Mouse (Mus musculus) layer of hippocampus, postnatal 10 days (tissue): Measurements from ENCODE around the gene Mov10. TPM values are rescaled to one million over a fixed set of nuclear protein-coding genes. Genes with fewer than 3 reads are reported as not detected.
A peak's percentile ranks its signal among the peaks of the same experiment; 100 is the strongest.
"Not testable (repeated sequence)": the region's sequence is repeated elsewhere in the genome, so short reads cannot be mapped to it uniquely, and the experiment has no call there.

Source experiments
- DNase-seq, 2 experiments: peaks; one replicate each; pipeline ENCODE4 v3.0.0; 2021; ENCODE audit warnings: low spot score in 2 of 2
- total RNA-seq, 2 experiments: library from RNA; stranded (reverse); gene quantifications; 2 replicates each; pipeline ENCODE4 v1.2.3; 2021

The Mov10 gene
- total RNA-seq, 2 experiments from 2014 or later, result 9.1 to 11.4 TPM

DNA sequence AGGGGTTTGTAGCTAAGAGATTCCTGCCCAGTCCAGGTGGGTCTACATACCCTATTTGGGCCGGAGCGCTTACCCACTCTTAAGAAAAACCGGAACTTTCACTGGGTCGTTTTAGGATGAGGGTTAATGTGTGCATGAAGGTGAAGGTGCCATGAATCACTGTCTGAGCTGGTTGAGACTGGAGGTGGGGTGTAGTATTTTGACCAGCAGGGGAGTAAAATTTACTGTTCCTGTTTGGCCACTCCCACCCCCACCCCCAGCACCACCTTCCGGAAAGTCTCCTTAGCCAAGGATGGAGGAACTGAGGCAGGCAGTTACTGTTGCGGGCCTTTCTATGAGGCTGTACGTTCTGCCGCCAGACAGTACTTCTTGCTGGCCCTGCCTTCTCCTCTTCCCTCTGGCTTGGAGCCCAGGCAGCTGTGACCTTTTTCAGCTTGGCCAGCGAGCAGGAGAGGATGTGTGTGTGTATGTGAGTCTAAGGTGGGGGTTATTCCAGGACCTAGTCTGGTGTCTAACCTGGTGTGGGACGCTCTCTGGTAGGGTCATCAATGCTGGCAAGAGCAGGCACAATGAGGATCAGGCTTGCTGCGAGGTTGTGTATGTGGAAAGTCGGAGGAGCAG lies 36.2 kb downstream of the Mov10 start:
- no peak for DNase-seq

DNA sequence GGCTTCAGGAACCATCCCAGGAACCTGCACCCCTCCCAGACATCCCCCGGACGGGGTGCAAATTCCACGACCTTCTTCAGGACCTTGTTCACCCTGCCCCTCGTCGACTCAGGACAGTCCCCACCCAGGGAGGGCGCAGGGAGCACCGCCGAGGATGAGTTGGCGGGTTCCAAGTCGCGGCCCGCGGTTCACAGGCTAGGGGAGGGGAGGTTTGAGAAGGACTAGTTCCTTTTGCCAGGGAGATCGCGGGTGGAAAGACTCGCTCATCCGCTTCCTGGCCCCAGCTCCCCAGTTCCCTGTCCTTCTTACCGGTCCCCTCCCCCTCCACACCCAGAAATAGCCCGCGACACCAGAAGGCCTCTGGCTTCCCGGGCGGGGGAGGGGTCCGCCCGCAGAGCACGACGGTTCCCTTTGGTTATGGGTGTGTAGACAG lies 36.9 kb downstream of the Mov10 start, which contains the start of gene Fam19a3:
Gene Fam19a3, minus strand, starts transcription at position 370 of the 433 bp plus-strand sequence.
- no peak for DNase-seq

DNA sequence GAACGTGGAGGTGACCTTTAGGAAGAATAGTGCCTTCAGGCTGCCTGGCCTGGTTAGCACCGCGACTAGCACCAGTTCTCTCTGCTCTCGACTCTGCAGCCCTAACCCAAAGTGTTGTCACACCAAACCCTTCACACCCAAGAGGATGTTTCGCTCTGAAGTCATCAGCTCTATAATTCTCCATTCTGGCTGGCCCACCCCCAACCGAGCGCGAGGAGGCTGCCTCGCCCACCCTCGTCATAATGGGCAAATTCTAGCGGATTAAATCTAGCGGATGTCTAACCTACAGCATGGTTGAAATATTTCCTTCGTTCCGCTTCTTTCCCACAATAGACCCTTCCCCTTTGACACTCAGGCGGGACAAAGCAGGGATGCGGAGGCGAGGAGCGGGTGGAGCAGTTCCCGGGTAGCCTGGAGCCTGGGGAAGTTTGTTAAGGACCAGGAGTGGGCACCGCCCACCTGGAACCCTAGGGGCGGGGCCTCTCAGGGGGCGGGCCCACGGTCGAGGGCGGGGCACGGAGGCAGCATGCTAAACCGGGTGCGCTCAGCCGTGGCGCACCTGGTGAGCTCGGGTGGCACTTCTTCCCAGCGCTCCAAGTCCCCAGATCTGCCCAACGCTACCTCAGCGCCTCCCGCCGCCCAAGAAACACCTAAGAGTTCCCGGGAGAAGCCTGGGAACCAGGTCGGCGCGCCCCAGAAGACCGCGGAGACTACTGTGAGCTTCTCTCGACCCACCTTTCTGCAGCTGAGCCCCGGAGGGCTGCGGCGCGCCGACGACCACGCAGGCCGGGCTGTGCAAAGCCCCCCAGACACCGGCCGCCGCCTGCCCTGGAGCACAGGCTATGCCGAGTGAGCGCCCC lies 37.6 kb downstream of the Mov10 start, which contains the start of gene Ppm1j:
Gene Ppm1j, plus strand, starts transcription at position 496 of the 860 bp plus-strand sequence.
- DNase-seq, result peak in 1 of 2 experiments; percentile 35

DNA sequence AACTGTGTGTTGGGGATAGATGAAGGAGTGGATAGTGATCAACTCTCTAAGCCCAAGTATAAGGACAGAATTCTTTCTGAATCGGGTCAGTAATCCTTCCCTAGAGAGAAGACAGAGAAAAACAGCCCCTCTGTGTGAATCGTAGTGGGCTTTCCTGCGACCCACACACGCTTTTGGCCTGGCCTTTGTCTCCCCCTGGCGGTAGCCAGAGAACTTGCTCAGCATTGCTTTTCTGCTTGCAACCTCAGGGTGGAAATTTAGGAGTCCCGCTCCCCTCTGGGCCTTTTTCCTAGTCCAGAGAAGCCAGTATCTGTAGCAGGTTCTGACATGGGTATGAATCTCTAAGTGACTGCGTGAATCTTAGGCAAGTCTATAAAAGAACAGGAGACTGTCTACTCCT lies 38.4 kb downstream of the Mov10 start:
- peak; percentile 81 to 82 for DNase-seq

DNA sequence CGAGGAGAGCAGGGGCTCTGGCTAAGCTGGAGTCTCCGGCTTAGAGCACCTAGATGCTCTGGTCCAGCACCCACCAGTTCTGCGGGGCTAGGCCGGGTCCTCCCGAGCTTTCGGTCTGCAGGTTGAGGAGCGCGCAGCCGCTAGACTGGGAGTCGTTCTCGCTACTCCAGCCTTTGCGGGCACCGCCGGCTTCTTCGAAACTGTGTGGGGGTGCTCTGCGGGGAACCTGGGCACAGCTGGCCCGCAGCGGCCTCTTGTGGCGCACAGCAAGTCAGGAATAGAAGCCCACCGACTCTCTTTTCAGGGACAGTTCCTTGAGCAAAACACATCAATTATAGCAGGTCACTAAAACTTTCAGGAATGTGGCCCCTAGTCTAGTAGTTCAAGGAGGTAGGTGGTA lies 41.0 kb downstream of the Mov10 start:
- DNase-seq, result peak in 1 of 2 experiments; percentile 47

DNA sequence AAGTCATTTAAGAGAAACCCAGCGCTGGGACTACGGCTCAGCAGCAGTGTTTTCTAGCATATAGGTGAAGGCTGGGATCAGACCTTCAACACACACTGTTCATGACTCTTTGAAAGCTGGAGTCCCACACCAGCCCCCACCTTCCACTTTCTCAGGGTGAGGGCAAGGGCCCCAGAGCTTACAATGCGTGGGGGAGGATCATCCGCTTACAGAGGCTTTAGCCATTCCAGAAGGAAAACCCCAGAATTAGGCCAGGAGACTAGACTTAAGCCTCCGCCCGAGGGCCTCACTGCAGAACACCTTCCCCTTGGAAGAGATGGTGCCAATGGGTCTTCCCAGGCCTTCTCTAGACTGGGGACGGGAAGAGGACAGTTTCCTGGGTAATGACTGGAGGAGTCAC lies 45.1 kb downstream of the Mov10 start:
- no peak for DNase-seq

DNA sequence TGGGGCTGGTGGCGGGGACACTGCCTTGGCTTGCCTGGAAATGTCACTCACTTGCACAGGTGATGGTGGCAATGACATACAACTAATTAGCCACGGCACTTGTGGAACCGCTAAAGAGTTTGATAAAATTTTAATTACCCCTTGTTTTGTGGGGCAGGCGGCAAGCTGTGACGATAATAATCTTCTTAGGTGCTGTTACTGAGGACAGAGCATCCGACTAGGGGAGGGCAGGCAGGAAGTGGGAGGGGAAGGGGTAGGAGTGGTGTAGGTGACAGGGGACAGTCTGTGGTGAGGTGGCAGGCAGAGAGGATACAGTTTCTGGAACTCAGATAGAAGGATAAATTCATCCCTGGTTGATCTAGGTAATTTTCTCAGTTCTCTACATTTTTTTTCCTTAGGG lies 46.9 kb downstream of the Mov10 start:
- no peak for DNase-seq

DNA sequence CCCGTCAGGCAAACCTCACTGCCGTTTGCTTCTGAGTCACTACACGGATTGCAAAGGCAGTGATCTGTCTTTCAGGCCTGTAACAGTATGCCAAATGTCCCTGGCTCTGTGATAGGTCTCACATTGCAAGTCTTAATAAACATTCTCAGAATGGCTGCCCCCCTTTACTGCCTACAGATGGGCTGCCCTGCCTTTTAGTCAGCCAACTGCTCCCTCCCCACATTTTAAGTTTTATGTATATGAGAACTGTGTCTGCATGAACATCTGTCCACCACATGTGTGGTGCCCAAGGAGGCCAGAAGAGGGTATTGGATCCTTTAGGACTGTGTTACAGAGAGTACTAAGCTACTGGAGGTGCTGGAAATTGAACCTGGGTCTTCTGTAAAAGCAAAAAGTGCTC lies 47.4 kb downstream of the Mov10 start:
- DNase-seq, result no peak

DNA sequence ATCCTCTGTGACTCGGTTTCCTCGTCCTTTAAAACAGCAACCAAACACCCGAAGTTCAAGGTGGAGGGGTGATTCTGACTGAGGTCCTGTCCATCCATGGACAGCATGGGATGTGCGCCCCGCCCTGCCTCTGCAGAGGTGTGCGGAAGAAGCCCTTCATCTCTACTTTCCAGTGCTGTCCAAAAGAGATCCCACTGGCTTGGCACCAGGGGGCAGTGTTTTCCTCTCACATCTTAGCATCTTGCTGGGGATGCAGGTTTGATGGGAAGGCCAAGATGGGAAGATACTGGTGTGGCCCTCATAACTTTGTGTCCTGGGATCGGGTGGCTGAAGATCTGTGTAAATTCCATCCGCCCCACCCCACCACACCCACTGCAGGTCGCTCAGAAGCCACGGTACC lies 48.3 kb downstream of the Mov10 start:
- peak; percentile 34 to 64 for DNase-seq

DNA sequence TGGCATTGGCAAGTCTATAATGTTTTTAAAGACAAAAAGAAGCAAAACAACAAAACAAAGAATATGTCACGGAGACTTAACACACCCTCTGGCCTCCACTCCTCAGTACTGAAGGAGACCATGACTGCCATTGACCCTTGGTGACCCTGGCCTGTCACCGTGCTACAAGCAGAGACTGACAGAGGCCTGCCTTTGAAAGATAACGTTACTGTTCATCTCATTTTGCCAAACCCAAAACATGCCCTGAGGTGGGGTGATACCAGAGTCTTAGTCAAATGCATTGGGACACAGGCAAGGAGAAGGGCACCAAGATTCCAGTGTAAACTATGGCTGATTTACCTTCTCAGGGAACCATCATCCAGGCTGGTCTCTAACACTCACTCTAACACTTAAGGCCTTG lies 49.2 kb downstream of the Mov10 start:
- DNase-seq, result no peak

DNA sequence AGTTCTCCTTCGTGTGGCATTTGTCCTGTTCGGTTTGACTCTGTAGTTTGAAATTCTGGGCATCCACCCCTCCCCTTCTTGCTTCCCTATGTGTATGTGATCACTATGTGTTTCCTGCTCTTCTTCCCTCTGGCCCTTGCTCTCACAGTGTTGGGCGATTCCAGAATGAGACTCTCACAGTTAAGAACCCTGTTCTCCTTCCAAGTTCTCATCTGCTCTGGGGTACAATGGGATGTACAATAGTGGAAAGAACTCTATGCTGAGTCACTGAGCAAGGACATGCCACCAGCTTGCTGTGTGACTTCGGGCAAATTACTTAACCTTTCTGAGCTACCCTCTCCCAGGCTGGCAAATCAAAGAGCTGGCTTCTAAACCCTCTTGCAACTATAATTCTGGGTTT lies 50.6 kb downstream of the Mov10 start:
- no peak for DNase-seq

DNA sequence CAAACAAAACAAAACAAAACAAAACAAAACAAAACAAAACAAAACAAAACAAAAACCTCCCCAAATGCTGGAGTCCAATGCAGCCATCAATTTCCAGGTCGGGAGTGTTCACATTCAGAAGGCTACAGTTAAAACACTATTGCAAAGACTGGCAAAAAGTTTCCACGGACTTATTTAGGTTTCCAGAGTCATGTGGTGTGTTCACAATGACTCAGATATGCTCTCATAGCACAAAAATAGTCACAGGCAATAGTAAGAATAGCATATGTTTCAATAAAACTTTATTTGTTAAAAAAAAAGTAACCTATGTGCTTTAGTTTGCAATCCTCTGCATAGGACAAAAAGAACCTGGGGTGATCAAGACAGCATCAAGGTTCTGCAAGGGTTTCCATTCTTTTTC lies 51.2 kb downstream of the Mov10 start:
- DNase-seq, result no peak

DNA sequence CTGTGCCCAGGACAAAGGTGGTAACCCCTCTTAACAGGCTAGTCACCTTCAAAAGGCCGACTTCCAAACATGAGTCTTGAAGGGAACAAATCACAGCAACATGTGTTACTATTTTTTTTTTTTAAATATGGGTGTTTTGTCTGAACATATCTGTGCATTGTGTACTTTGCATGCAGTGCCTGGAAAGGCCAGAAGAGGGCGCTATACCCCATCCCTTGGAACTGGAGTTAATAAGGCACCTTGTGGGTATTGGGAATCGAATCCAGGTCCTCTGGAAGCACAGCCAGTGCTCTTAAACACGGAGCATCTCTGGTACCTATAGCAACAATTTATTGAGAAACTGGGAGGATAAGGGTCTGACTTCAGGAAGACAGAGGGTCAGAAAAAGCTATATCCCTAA lies 53.3 kb downstream of the Mov10 start:
- no peak for DNase-seq

DNA sequence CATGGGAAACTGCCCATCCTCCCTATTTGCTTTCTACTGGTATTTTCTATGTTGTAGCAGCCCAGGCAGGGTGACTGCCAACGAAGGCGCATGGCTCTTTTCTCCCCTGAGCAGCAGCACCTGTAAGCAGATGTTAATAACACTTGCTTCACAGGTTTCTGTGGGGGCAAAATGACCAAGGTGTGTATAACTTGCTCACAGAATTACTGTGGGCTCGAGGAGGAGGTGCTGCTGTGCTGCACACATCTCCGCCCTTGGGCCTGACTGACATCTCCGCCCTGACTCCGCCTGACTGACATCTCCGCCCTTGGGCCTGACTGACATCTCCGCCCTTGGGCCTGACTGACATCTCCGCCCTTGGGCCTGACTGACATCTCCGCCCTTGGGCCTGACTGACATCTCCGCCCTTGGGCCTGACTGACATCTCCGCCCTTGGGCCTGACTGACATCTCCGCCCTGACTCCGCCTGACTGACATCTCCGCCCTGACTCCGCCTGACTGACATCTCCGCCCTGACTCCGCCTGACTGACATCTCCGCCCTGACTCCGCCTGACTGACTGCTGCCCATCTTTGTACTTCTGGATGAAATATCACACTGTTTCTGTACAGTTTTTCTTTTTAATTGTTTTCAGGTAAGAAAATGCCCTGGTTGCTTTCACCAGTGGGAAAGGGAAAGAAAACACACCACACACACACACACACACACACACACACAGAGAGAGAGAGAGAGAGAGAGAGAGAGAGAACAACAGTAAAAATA lies 56.1 kb downstream of the Mov10 start:
- DNase-seq, result not testable (repeated sequence)

DNA sequence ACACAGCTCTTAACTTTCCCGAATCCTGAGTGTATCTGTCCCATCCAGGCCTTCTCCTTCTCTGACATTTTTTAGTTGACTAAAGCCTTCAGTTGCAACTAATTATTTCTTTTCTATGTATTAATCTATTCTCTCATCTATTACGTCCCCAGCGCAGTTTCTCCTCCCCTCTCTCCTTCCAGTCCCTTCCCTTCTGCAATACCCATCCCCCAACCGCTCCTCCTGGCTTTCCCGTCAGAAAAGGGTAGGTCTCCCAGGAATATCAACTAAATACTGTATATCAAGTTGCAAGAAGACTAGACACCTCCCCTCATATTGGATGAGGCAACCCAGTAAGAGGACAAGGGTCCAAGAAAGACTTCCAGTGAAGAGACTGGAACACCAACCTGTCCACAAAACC lies 59.5 kb downstream of the Mov10 start:
- no peak for DNase-seq

DNA sequence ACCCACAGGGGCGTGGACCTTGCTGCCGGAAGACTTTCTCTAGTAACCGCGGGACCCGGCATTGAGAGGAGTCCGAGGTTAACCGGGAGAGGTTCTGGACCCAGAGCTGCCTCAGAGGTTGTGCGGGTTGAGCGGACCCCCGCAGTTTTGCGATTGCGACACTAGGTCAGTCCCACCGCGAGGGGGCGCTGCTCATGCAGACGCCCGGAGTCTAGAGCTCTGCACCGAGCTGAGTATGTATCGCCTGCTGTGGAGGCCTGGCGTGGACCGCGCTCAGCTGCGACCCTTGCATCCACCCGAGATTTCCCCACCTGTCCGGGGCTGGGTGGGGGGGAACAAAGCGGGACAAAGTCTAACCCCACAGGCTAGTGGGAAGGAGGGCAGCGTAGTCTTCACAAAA lies 60.0 kb downstream of the Mov10 start:
- DNase-seq, result peak; percentile 75 to 82

DNA sequence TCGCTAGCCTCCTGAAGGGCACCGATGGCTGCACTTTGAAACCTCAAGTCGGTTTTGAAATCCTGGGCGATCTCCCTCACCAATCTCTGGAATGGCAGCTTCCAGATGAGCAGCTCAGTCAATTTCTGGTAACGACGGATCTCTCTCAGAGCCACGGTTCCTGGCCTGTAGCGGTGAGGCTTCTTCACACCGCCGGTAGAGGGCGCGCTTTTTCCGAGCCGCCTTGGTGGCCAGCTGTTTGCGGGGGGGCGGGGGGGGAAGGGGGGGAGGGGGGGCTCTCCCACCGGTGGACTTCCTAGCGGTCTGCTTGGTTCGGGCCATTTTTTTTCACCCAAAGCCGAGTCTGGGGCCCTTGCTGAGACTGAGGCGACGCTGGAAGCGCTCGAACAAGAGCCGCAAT lies 65.5 kb downstream of the Mov10 start:
- DNase-seq, result peak in 1 of 2 experiments; percentile 20

Other genes with a start within 250 kb of the Mov10 start
- 10 to 100 TPM; 76.3 to 82.4 TPM for gene Slc16a1, start 179.9 kb downstream of the Mov10 start, total RNA-seq
- gene Ppm1j, start 37.5 kb downstream of the Mov10 start, total RNA-seq, result 1 to 10 TPM in 1 of 2 experiments, under 1 TPM in 1; 0.76 to 1.0 TPM
- gene Fam19a3, start 36.7 kb downstream of the Mov10 start, total RNA-seq, result not detected
- gene Rhoc, start 30.2 kb downstream of the Mov10 start, total RNA-seq, result 10 to 100 TPM; 37.2 to 39.2 TPM
- gene St7l, start 45.4 kb upstream of the Mov10 start, total RNA-seq, result 10 to 100 TPM; 24.4 to 37.5 TPM
- gene Capza1, start 45.9 kb upstream of the Mov10 start, total RNA-seq, result 10 to 100 TPM; 39.2 to 56.7 TPM
- under 1 TPM; 0.74 to 0.89 TPM for gene Wnt2b, start 143.4 kb upstream of the Mov10 start, total RNA-seq
- 10 to 100 TPM; 38.0 to 46.6 TPM for gene Cttnbp2nl, start 234.6 kb upstream of the Mov10 start, total RNA-seq
- not detected for gene 4930564D02Rik, start 248.3 kb upstream of the Mov10 start, total RNA-seq